Mouse (Mus musculus) cerebellum, postnatal 36 days (tissue): ENCODE measurements around the gene Vmn1r111.
"Not testable (repeated sequence)": the region's sequence is repeated elsewhere in the genome, so short reads cannot be mapped to it uniquely, and the experiment has no call there.

ENCODE experiments used
- DNase-seq, 2 experiments: peaks; one replicate each; pipeline ENCODE4 v3.0.0; 2021 to 2022; ENCODE audit warnings: mixed read lengths in 2 of 2

Vmn1r111 gene

GRCm38 (mm10) chr7:20703116-20703515 lies at the start of gene Vmn1r111:
Vmn1r111 (minus strand) TSS chr7:20703216.
- DNase-seq: not testable (repeated sequence)

DNA sequence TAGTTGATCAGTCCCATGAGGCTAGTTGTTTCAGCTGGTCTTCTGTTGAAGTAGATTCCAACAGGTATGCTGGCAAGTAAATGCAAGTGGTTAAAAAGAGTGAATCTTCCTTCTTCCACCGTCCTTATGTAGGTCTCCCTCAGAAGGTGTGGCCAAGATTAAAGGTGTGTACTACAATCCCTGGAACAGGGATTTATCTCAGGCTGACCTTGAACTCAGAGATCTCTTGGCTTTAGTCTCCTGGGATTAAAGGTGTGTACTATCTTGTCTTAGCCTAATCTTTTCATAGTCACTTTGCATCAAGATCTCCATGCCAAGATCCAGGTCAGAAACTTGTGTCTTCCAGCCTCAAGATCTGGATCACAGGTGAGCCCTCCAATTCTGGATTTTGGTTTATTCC lies 27.5 kb upstream of the Vmn1r111 start, which contains the start of gene Gm10668:
Gene Gm10668 (minus strand): TSS at position 101 of the 400 bp plus-strand sequence.
- DNase-seq: not testable (repeated sequence)

DNA sequence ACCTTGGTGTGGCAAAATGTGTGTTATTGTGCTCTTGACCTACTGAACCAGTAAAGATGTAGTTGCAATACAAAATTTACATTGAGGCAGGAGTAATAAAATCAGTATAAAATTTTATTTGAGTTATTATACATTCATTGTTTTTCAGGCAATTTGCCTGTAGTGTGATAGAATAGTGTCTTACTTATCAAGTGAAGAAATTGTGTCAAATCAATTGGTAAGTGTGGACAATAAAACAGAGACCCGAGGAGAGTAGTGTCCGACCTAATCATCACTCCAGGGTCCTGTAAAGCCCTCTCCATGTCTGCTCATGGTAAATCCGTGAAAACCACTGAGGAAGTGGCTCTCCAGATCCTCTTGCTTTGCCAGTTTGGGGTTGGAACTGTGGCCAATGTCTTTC lies 34.4 kb downstream of the Vmn1r111 start, which contains the start of gene Vmn1r107:
Gene Vmn1r107 (plus strand): TSS at position 301 of the 400 bp plus-strand sequence.
- DNase-seq: not testable (repeated sequence)
